Mouse (Mus musculus) ZHBTc4 (cell line): ENCODE results near the gene Nudt13.
A peak's percentile ranks its signal among the peaks of the same experiment; 100 is the strongest.
"Not testable (repeated sequence)": the region's sequence is repeated elsewhere in the genome, so short reads cannot be mapped to it uniquely, and the experiment has no call there.

ENCODE experiments used
- DNase-seq: peaks from one replicate; pipeline ENCODE4 v3.0.0-alpha.2; 2011; ENCODE audit warnings: low read depth, low spot score

Nudt13 gene

GRCm38 (mm10) chr14:20294117-20294892 lies at the start of gene Nudt13:
Nudt13 (plus strand) TSS chr14:20294697.
- DNase-seq: peak; percentile 94

GRCm38 (mm10) chr14:20245318-20245717 lies 49.2 kb upstream of the Nudt13 start:
- no peak for DNase-seq

GRCm38 (mm10) chr14:20245861-20246260 lies 48.6 kb upstream of the Nudt13 start:
- DNase-seq: no peak

- no peak for DNase-seq
Observed at GRCm38 (mm10) chr14:20246811-20247266, 47.7 kb upstream of the Nudt13 start.

- DNase-seq: no peak
Observed at GRCm38 (mm10) chr14:20248001-20248400, 46.5 kb upstream of the Nudt13 start.

GRCm38 (mm10) chr14:20250237-20251171 lies 44.0 kb upstream of the Nudt13 start:
- DNase-seq: no peak

- peak; percentile 81 for DNase-seq
Observed at GRCm38 (mm10) chr14:20258185-20259113, 36.0 kb upstream of the Nudt13 start.

- no peak for DNase-seq
Observed at GRCm38 (mm10) chr14:20262346-20262745, 32.2 kb upstream of the Nudt13 start.

GRCm38 (mm10) chr14:20268421-20268820 lies 26.1 kb upstream of the Nudt13 start:
- no peak for DNase-seq

GRCm38 (mm10) chr14:20269082-20269809 lies 25.3 kb upstream of the Nudt13 start, which contains the start of gene Kcnk16:
Kcnk16 (minus strand) TSS chr14:20269199.
- no peak for DNase-seq

- no peak for DNase-seq
Observed at GRCm38 (mm10) chr14:20291391-20291790, 3.1 kb upstream of the Nudt13 start.

- no peak for DNase-seq
Observed at GRCm38 (mm10) chr14:20294947-20295346, 450 bp downstream of the Nudt13 start.

GRCm38 (mm10) chr14:20297616-20298015 lies 3.1 kb downstream of the Nudt13 start:
- DNase-seq: no peak

GRCm38 (mm10) chr14:20298131-20298530 lies 3.6 kb downstream of the Nudt13 start:
- DNase-seq: no peak

GRCm38 (mm10) chr14:20305085-20305484 lies 10.6 kb downstream of the Nudt13 start:
- DNase-seq: not testable (repeated sequence)

GRCm38 (mm10) chr14:20315137-20315536 lies 20.6 kb downstream of the Nudt13 start:
- no peak for DNase-seq

- peak; percentile 59 for DNase-seq
Observed at GRCm38 (mm10) chr14:20319420-20319819, 24.9 kb downstream of the Nudt13 start.

- DNase-seq: no peak
Observed at GRCm38 (mm10) chr14:20324196-20324595, 29.7 kb downstream of the Nudt13 start.

GRCm38 (mm10) chr14:20328474-20328873 lies 34.0 kb downstream of the Nudt13 start:
- peak; percentile 80 for DNase-seq

- no peak for DNase-seq
Observed at GRCm38 (mm10) chr14:20331316-20331715, 36.8 kb downstream of the Nudt13 start.
